Mouse (Mus musculus) liver, embryonic 14.5 days (tissue): ENCODE measurements around the gene Rrp1.

ENCODE experiments used
- CTCF ChIP-seq: IDR thresholded peaks from 2 replicates; pipeline ENCODE4 v1.5.1; 2016; ENCODE audit warnings: antibody characterized with exemption, low read depth, control low read depth
- EP300 ChIP-seq: IDR thresholded peaks from 2 replicates; pipeline ENCODE4 v1.6.1; 2016; ENCODE audit warnings: antibody characterized with exemption, low read depth

- TF ChIP-seq CTCF (no peak), EP300 (0 out of 2 replicates have a peak, but pooled peaks have one; percentile 8)
Measured at GRCm38 (mm10) chr10:78429776-78430175, 16.9 kb upstream of the Rrp1 start.
